Mouse (Mus musculus) gastrocnemius, postnatal 14 days (tissue): ENCODE measurements around the gene Znrf1. TPM values are rescaled to one million over a fixed set of nuclear protein-coding genes. Genes with fewer than 3 reads are reported as not detected.

Source experiments
- DNase-seq: peaks from one replicate; pipeline ENCODE4 v3.0.0; 2021; ENCODE audit warnings: mixed read lengths
- intact Hi-C: fragments of 180-260 bp; cut with DNase I; formaldehyde crosslinking; loops from one replicate; pipeline ENCODE4 v1.15.1; 2025; ENCODE audit warnings: low total_unique reads
- total RNA-seq, 2 experiments: library from RNA; stranded (reverse); gene quantifications; 2 replicates each; pipeline ENCODE4 v1.2.3; 2021

Gene Znrf1
- total RNA-seq, 2 experiments from 2014 or later = 46.3 to 47.2 TPM

DNA sequence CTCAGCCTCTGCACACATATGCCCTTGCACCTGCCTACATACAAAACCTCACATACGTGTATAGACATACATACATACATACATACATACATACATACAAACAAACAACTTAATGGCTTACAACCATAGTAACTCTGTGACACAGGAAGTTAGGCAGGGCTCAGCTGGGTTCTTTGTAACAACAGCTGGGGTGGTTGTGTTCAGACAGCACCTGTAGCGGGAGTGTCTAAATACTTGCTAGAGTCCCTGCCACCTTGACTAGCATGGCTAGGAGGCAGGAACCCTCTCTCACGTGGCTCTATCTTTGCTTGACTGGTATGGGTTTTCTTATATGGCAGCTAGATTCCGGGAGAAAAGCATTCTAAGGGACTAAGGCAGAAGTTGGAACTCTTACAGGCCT, 27.8 kb downstream of the Znrf1 start:
- intact Hi-C loops = no loop called here
- no peak for DNase-seq

GRCm38 (mm10) chr8:111564093-111564492, 28.2 kb downstream of the Znrf1 start:
- intact Hi-C loops = no loop called here
- no peak for DNase-seq

DNA sequence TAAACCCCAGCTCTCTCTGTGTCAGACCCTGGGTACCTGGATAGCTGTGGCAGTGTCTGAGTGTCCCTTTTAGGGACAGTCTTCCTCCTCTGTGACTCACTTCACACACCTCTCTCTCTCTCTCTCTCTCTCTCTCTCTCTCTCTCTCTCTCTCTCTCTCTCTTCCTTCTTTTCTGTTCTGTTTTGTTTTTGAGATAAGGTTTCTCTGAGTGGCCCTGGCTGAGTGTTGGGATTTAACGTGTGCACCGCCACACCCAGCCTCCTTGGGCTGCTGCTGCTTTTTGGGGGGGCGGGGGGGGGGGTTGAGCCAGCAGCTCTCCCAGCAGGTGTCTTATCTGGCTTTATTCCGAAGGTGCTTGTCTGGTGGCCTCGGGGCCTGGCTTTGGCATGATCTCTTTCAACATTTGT, 29.9 kb downstream of the Znrf1 start:
- intact Hi-C loops = no loop called here
- DNase-seq = no peak

- intact Hi-C loops = no loop called here
- DNase-seq = no peak
Measured at GRCm38 (mm10) chr8:111566326-111566725, 30.4 kb downstream of the Znrf1 start.

DNA sequence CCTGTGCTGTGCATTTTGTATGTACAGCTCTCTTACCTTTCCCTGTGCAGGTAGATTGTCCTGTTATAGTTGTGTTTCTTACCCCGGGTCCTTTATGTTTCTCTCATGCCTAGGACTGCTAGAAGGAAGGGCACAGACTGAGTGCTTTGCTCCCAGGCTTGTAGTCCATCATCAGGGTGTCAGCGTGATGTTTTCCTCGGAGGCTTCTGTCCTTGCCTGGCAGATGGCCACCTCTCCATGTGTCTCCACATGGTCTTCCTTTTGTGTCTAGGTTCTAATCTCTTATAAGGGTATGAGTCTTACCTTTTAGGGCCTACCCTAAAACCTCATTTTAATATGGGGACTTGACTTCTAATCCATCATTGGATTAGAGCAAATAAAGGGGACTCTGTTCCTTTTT, 31.7 kb downstream of the Znrf1 start:
- no peak for DNase-seq
- intact Hi-C loops = no loop called here

- intact Hi-C loops = no loop called here
Measured at GRCm38 (mm10) chr8:111568029-111568428, 32.1 kb downstream of the Znrf1 start.

DNA sequence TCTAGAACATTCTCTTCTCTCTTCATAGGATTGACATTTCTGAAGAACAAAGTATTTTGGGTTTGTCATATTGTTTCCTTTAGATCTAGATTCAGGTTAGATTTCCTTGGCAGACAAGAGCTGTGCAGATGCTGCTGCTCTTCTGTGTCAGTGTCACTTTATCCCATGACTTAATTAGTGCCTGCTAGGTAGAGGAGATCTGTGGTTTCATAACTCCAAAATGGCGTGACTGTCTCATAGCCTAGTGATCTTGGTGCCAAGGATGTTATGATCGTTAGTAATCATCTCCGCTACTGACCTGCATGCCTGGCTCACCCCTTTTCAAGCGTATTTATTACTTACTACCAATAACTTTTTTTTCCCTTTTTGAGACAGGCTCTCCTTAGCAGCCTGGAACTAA, 34.0 kb downstream of the Znrf1 start:
- intact Hi-C loops = no loop called here
- DNase-seq = no peak

More at GRCm38 (mm10) chr8:111568029-111568428, 32.1 kb downstream of the Znrf1 start:
- no peak for DNase-seq

DNA sequence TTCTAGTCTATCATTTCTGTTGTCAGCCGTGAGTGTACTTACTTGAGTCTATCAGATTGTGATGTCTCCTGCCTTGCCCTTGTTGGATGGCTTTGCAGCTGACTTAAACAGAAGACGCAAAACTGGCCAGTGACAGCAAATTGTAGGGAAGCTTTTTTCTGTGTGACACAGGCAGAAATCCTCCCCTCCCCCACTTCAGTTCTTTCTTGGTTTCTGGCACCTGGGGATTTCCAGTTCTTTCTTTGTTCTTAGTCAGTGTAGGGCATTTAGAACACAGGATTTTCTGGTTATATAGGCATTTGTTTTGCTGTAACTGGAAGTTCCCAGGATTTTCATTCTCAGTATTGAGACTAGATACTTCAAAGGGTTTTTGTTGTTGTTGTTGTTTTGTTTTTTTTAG, 34.5 kb downstream of the Znrf1 start:
- intact Hi-C loops = no loop called here
- DNase-seq = no peak

DNA sequence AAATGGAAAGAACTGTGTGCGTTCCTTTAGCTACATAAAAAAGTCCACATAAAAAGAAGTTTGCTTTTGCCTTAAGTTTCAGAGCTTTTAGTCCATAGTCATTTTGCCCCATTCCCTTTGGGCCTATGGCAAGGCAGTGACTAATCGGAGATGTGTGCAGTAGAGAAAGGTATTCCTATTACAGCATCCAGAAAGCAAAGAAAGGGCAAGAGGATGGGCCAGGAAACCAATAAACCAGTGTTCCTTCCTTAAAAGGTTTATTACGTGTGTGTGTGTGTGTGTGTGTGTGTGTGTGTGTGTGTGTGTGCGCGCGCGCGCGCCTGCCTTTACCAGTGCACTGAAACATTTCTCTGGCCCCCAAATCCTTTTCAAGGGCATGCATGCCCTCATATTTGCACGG, 35.8 kb downstream of the Znrf1 start:
- intact Hi-C loops = no loop called here
- DNase-seq = no peak

- no peak for DNase-seq
- intact Hi-C loops = no loop called here
Measured at GRCm38 (mm10) chr8:111572431-111572830, 36.5 kb downstream of the Znrf1 start.

- no peak for DNase-seq
- intact Hi-C loops = no loop called here
Measured at GRCm38 (mm10) chr8:111573583-111573982, 37.7 kb downstream of the Znrf1 start.

GRCm38 (mm10) chr8:111574016-111574415, 38.1 kb downstream of the Znrf1 start:
- intact Hi-C loops = no loop called here
- DNase-seq = no peak

GRCm38 (mm10) chr8:111575492-111575891, 39.6 kb downstream of the Znrf1 start:
- intact Hi-C loops = no loop called here
- DNase-seq = no peak

GRCm38 (mm10) chr8:111576501-111576900, 40.6 kb downstream of the Znrf1 start:
- DNase-seq = no peak
- intact Hi-C loops = no loop called here

GRCm38 (mm10) chr8:111577880-111578533, 42.1 kb downstream of the Znrf1 start:
- intact Hi-C loops = no loop called here
- no peak for DNase-seq

DNA sequence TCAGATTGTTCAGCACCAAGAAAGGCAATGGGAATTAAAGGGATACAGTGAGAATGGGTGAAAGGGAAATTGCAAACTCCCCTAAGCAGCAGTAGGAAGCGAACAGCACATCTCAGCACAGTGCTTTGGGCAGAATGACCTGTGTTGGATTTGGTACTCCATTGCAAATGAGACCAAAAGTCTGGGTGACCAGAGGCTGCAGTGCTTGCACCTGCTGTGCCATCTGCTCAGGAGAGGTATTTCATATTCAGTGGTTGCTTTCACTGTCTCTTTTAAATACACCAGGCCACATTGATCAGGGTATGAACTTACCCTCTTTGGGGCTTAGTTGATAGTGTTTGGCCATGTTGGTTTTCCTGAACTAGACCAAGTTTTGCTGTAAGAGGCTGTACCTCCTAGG, 43.4 kb downstream of the Znrf1 start:
- DNase-seq = no peak
- intact Hi-C loops = no loop called here

GRCm38 (mm10) chr8:111580306-111580705, 44.4 kb downstream of the Znrf1 start:
- DNase-seq = no peak
- intact Hi-C loops = no loop called here

GRCm38 (mm10) chr8:111582386-111582785, 46.5 kb downstream of the Znrf1 start:
- DNase-seq = no peak
- intact Hi-C loops = no loop called here

DNA sequence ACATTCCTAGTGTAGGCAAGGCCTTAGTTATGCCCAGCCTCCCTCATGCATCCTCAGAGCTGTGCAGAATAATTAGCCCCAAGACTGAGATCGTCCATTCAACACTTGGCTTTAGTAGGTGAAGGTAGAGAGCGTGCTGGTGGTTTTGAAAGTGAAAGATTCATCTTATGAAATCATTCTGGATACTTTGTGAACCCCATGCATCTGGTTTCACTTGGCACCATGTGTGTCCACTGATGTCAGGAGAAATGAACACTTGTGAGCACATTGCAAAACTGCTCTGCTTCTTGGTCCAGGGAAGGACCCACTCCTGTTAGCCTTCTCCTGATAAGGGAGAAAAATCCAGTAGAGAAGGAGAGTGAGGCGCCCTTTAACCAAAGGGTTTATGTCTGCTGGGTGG, 49.0 kb downstream of the Znrf1 start:
- DNase-seq = no peak
- intact Hi-C loops = no loop called here

GRCm38 (mm10) chr8:111587545-111588094, 51.7 kb downstream of the Znrf1 start:
- intact Hi-C loops = no loop called here
- DNase-seq = no peak

GRCm38 (mm10) chr8:111588336-111588735, 52.4 kb downstream of the Znrf1 start:
- DNase-seq = no peak
- intact Hi-C loops = no loop called here

- intact Hi-C loops = no loop called here
- DNase-seq = no peak
Measured at GRCm38 (mm10) chr8:111590214-111590613, 54.3 kb downstream of the Znrf1 start.
